Mouse (Mus musculus) erythroblast, adult 5-6 weeks (primary cell): ENCODE results near the gene Mepce. TPM values are rescaled to one million over a fixed set of nuclear protein-coding genes. Genes with fewer than 3 reads are reported as not detected.

Experiments
- ATAC-seq: replicated peaks from 2 replicates; pipeline ENCODE4 v1.8.0; 2016; ENCODE audit warnings: moderate number of reproducible peaks, mild to moderate bottlenecking, moderate TSS enrichment, inconsistent platforms; ENCODE audit not compliant: poor library complexity, low FRiP score, severe bottlenecking
- total RNA-seq, 2 experiments: library from RNA; stranded (forward) in 1 of 2; stranded (reverse) in 1 of 2; fragments of 150-400 nt in 1 of 2; fragments of 200-764, 138-1000 nt in 1 of 2; gene quantifications; 2 replicates each; pipeline versions ENCODE4 v1.2.3 to v1.2.4; 2015 to 2017; ENCODE audit warnings: low replicate concordance in 2 of 2

Mepce gene
- total RNA-seq, 2 experiments from 2014 or later: 4.8 to 7.7 TPM

DNA sequence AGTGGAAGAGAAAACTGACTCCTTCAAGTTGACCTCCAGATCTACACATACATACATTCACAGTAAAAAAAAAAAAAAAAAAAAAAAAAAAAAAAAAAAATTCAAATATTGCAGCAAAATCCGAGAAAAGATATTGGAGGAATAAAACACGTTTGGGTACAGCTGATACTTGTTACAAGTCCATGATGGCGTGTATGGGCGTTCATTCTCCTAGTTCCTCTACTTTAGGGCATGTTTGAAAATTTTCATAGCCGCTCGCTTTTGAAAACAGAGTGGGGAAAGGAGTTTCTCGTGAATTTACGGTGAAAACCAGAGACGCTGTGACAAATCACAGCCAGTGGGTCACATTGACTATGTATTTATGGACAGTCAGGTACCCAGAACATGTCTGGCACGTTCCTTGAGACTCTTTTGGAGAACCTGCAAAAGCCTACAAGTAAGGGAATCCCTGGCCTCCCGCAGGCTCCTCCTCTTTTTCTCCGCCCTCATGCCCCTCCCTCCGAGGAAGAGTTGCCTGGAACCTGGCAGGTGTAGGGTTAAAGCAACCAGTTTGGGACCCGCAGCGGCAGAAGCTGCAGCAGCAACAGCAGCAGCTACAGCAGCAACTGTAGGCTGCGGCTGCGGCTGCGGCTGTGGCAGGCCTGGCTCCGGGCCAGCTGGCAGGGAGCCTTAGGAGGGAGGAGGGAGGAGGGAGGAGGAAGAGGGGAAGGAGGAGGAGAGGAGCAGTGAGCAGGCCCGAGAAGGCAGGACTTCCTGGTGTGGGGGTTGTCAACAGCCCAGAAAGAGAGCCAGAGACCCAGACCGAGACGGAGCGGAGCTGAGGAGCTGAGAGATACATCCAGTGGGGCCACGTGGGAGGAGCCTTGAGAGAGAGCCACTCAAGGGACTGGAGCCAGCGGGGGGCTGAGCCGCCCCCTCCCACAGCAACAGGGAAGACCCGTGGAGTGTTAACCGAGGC is 42.0 kb downstream of the Mepce start, which contains the start of gene Tsc22d4:
Tsc22d4 (plus strand) TSS at position 517 of the 958 bp plus-strand sequence.
- peak; percentile 71 for ATAC-seq

- ATAC-seq: no peak
Measured at GRCm38 (mm10) chr5:137744197-137744596, 43.3 kb downstream of the Mepce start.

DNA sequence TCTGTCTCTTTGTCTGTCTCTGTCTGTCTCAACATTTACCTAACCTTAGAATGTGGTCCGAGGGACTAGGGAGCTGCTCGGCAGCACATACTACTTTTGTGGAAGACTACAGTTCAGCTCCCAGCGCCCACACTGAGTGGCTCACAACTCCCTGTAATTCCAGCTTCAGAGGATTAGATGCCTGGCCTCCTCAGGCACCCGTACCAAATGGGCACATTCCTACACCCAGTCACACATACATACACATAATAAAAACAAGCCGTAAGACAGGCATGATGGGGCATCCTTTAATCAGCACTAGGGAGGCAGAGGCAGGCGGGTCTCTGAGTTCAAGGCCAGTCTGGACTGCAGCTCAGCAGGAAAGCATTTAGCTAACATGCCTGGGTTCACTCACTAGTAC is 44.6 kb downstream of the Mepce start:
- no peak for ATAC-seq

DNA sequence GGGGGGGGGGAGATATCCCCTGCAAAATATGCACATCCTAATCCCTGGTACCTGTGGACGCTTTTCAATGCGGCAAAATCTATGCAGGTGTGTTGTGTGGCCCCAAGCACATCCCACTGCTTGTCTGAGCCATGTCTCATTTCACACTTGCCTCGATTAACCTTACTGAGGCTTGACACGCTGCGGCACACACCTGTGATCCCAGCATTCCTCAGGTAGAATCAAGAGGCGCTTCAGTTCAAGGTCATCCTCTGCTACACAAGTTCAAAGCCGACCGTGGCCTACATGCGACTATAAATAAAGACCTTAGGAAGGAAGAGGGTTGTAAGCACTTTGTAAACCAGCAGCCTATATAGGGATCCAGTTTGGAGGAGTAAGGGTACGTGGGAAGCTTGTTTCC is 45.4 kb downstream of the Mepce start:
- ATAC-seq: no peak

GRCm38 (mm10) chr5:137741023-137741931 is 46.2 kb downstream of the Mepce start, which contains the start of gene Nyap1:
Gene Nyap1, minus strand, starts transcription at chr5:137741607.
- peak; percentile 64 for ATAC-seq

GRCm38 (mm10) chr5:137740506-137740905 is 46.9 kb downstream of the Mepce start:
- ATAC-seq: no peak

DNA sequence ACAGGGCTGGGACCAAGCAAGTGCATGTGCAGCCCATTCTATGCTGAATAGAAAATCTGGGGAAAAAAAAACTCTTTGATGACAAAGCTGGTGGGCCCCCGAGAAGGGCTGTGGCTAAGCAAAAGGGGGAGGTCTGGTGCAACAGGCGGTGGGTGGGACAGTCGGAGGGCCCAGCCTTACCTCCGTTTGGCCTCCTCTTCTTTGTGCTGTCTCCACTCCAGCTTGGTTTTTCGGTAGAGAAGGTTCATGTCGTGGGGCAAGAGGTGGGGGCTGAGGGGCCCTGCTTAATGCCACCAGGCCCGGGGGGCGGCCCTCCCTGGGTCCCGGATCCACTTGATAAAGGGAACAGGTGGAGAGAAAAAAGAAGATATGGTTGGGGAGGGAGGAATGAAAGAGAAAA is 48.0 kb downstream of the Mepce start:
- no peak for ATAC-seq

GRCm38 (mm10) chr5:137738516-137738915 is 48.9 kb downstream of the Mepce start:
- ATAC-seq: no peak

- ATAC-seq: no peak
Measured at GRCm38 (mm10) chr5:137737400-137737940, 50.0 kb downstream of the Mepce start.

DNA sequence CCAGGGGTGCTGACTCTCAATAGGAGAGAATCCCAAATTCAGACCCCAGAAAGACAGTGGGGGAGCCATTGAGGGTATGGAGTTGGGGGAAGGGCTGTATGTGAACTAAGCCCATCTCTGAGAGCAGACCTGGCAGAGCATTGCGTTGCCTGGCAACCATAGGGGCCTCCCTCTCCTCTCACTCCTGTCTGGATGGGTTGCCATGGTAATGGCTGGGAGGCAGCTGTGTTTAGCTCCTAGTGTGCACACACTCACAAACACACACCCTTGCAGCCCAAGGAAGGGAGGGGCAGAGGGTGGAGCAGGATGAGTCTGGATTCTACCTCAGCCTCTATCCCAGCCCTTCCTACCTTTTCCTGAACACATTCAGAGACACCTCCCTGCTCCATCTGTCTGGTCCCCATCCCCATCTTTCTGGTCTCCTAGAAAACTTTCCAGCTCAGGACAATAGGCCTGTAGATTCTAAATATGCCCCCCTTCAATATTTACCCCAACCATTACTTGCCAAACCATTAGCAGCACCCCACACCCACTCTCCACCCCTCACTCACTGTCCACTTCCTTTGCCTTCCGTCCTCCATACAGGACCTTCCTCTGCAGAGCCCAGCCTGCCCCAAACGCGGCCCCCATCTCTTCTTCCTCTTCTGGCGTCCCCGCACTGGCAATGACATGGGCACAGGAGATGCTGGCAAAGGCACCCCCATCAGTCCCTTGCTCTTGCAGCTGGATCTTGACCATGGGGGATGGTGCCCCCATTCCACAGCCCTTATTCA is 53.0 kb downstream of the Mepce start:
- no peak for ATAC-seq

GRCm38 (mm10) chr5:137733638-137734288 is 53.7 kb downstream of the Mepce start:
- ATAC-seq: no peak

Other genes with a start within 250 kb of the Mepce start
- not detected in 2 replicates for gene Actl6b, start 234.1 kb downstream of the Mepce start, total RNA-seq (2015; ENCODE audit: low replicate concordance)
- gene Actl6b, start 234.1 kb downstream of the Mepce start, total RNA-seq (2017; ENCODE audit: low replicate concordance): not detected in 2 replicates
- 11.9 and 16.5 TPM in 2 replicates for gene Tfr2, start 217.8 kb downstream of the Mepce start, total RNA-seq (2015; ENCODE audit: low replicate concordance)
- 11.8 and 13.7 TPM in 2 replicates for gene Tfr2, start 217.8 kb downstream of the Mepce start, total RNA-seq (2017; ENCODE audit: low replicate concordance)
- gene Mospd3, start 186.6 kb downstream of the Mepce start, total RNA-seq (2015; ENCODE audit: low replicate concordance): 18.6 and 37.2 TPM in 2 replicates
- 0.43 TPM in 1 of 2 replicates, not detected in the other for gene Mospd3, start 186.6 kb downstream of the Mepce start, total RNA-seq (2017; ENCODE audit: low replicate concordance)
- not detected in 2 replicates for gene Pcolce, start 173.9 kb downstream of the Mepce start, total RNA-seq (2015; ENCODE audit: low replicate concordance)
- not detected in 2 replicates for gene Pcolce, start 173.9 kb downstream of the Mepce start, total RNA-seq (2017; ENCODE audit: low replicate concordance)
- gene Fbxo24, start 158.7 kb downstream of the Mepce start, total RNA-seq (2015; ENCODE audit: low replicate concordance): not detected in 2 replicates
- gene Fbxo24, start 158.7 kb downstream of the Mepce start, total RNA-seq (2017; ENCODE audit: low replicate concordance): not detected in 2 replicates
- 9.0 and 27.2 TPM in 2 replicates for gene Lrch4, start 158.5 kb downstream of the Mepce start, total RNA-seq (2015; ENCODE audit: low replicate concordance)
- 10.6 and 13.9 TPM in 2 replicates for gene Lrch4, start 158.5 kb downstream of the Mepce start, total RNA-seq (2017; ENCODE audit: low replicate concordance)
- 1.9 and 6.3 TPM in 2 replicates for gene Gm20605, start 158.5 kb downstream of the Mepce start, total RNA-seq (2015; ENCODE audit: low replicate concordance)
- 0.94 and 4.7 TPM in 2 replicates for gene Gm20605, start 158.5 kb downstream of the Mepce start, total RNA-seq (2017; ENCODE audit: low replicate concordance)
- 11.0 and 17.1 TPM in 2 replicates for gene Sap25, start 146.3 kb downstream of the Mepce start, total RNA-seq (2015; ENCODE audit: low replicate concordance)
- 3.1 and 4.8 TPM in 2 replicates for gene Sap25, start 146.3 kb downstream of the Mepce start, total RNA-seq (2017; ENCODE audit: low replicate concordance)
- not detected in 2 replicates for gene Irs3, start 141.9 kb downstream of the Mepce start, total RNA-seq (2015; ENCODE audit: low replicate concordance)
- gene Irs3, start 141.9 kb downstream of the Mepce start, total RNA-seq (2017; ENCODE audit: low replicate concordance): not detected in 2 replicates
- 9.6 and 12.1 TPM in 2 replicates for gene Agfg2, start 102.9 kb downstream of the Mepce start, total RNA-seq (2015; ENCODE audit: low replicate concordance)
- gene Agfg2, start 102.9 kb downstream of the Mepce start, total RNA-seq (2017; ENCODE audit: low replicate concordance): 20.5 and 24.5 TPM in 2 replicates
- gene Nyap1, start 46.0 kb downstream of the Mepce start, total RNA-seq (2015; ENCODE audit: low replicate concordance): 0.38 TPM in 1 of 2 replicates, not detected in the other
- gene Nyap1, start 46.0 kb downstream of the Mepce start, total RNA-seq (2017; ENCODE audit: low replicate concordance): 0.84 and 1.4 TPM in 2 replicates
- gene Tsc22d4, start 41.9 kb downstream of the Mepce start, total RNA-seq (2015; ENCODE audit: low replicate concordance): 24.5 and 44.6 TPM in 2 replicates
- 69.5 and 76.3 TPM in 2 replicates for gene Tsc22d4, start 41.9 kb downstream of the Mepce start, total RNA-seq (2017; ENCODE audit: low replicate concordance)
- gene Ppp1r35, start 8.8 kb downstream of the Mepce start, total RNA-seq (2015; ENCODE audit: low replicate concordance): 6.5 and 24.2 TPM in 2 replicates
- 6.4 and 12.0 TPM in 2 replicates for gene Ppp1r35, start 8.8 kb downstream of the Mepce start, total RNA-seq (2017; ENCODE audit: low replicate concordance)
- 1.7 and 9.2 TPM in 2 replicates for gene Zcwpw1, start 143 bp upstream of the Mepce start, total RNA-seq (2015; ENCODE audit: low replicate concordance)
- 5.5 and 6.1 TPM in 2 replicates for gene Zcwpw1, start 143 bp upstream of the Mepce start, total RNA-seq (2017; ENCODE audit: low replicate concordance)
- 18.0 and 45.2 TPM in 2 replicates for gene Pilra, start 48.6 kb upstream of the Mepce start, total RNA-seq (2015; ENCODE audit: low replicate concordance)
- 13.0 and 21.6 TPM in 2 replicates for gene Pilra, start 48.6 kb upstream of the Mepce start, total RNA-seq (2017; ENCODE audit: low replicate concordance)
- 33.9 and 54.4 TPM in 2 replicates for gene Pilrb1, start 70.5 kb upstream of the Mepce start, total RNA-seq (2015; ENCODE audit: low replicate concordance)
- gene Pilrb1, start 70.5 kb upstream of the Mepce start, total RNA-seq (2017; ENCODE audit: low replicate concordance): 17.3 and 18.4 TPM in 2 replicates
- gene Pilrb2, start 84.2 kb upstream of the Mepce start, total RNA-seq (2015; ENCODE audit: low replicate concordance): 45.1 and 49.0 TPM in 2 replicates
- gene Pilrb2, start 84.2 kb upstream of the Mepce start, total RNA-seq (2017; ENCODE audit: low replicate concordance): 12.4 and 30.1 TPM in 2 replicates
- gene Cyp3a13, start 134.0 kb upstream of the Mepce start, total RNA-seq (2015; ENCODE audit: low replicate concordance): not detected in 2 replicates
- gene Cyp3a13, start 134.0 kb upstream of the Mepce start, total RNA-seq (2017; ENCODE audit: low replicate concordance): 0.09 TPM in 1 of 2 replicates, not detected in the other
- gene Gjc3, start 175.4 kb upstream of the Mepce start, total RNA-seq (2015; ENCODE audit: low replicate concordance): not detected in 2 replicates
- gene Gjc3, start 175.4 kb upstream of the Mepce start, total RNA-seq (2017; ENCODE audit: low replicate concordance): not detected in 2 replicates
- not detected in 2 replicates for gene Azgp1, start 193.9 kb upstream of the Mepce start, total RNA-seq (2015; ENCODE audit: low replicate concordance)
- gene Azgp1, start 193.9 kb upstream of the Mepce start, total RNA-seq (2017; ENCODE audit: low replicate concordance): not detected in 2 replicates
- not detected in 2 replicates for gene Smok3a, start 233.6 kb upstream of the Mepce start, total RNA-seq (2015; ENCODE audit: low replicate concordance)
- 0.09 TPM in 1 of 2 replicates, not detected in the other for gene Smok3a, start 233.6 kb upstream of the Mepce start, total RNA-seq (2017; ENCODE audit: low replicate concordance)
- not detected in 2 replicates for gene Smok3b, start 233.8 kb upstream of the Mepce start, total RNA-seq (2015; ENCODE audit: low replicate concordance)
- not detected in 2 replicates for gene Smok3b, start 233.8 kb upstream of the Mepce start, total RNA-seq (2017; ENCODE audit: low replicate concordance)